Mouse (Mus musculus): ENCODE data around the gene Zbtb34. TPM values are rescaled to one million over a fixed set of nuclear protein-coding genes. Genes with fewer than 3 reads are reported as not detected.

Zbtb34 gene
- polyA plus RNA-seq, 1 experiment from 2014 or later, result 7.9 TPM

- Histone ChIP-seq H3K9ac (no peak overlapping the region), H3K4me3 (replicated peaks) (no peak overlapping the region), H3K9me3 (replicated peaks) (no peaks in the 10 kb centered on the region), H3K27me3 (no peaks in the 10 kb centered on the region), H3K4me1 (peaks cover 8% of the 10 kb centered on the region), H3K36me3 (peaks cover 68% of the 10 kb centered on the region), H3K27ac (replicated peaks) (no peak overlapping the region), H3K4me2 (replicated peaks) (no peak overlapping the region)
- ATAC-seq (ENCODE audit: insufficient number of reproducible peaks, low FRiP score, low TSS enrichment, low read depth), result no peak
- WGBS, result 79% methylated on average over 3 of the region's 3 CpGs
Measured at GRCm38 (mm10) chr2:33456696-33457095, 25.6 kb upstream of the Zbtb34 start.

- no peak overlapping the region for H3K9ac ChIP-seq
- WGBS, result 91% methylated on average over 5 of the region's 5 CpGs
- no peak overlapping the region for H3K27ac ChIP-seq (replicated peaks)
- ATAC-seq (ENCODE audit: insufficient number of reproducible peaks, low FRiP score, low TSS enrichment, low read depth), result no peak
- H3K4me1 ChIP-seq, result peaks cover 9% of the 10 kb centered on the region
- no peaks in the 10 kb centered on the region for H3K27me3 ChIP-seq
- no peak overlapping the region for H3K4me2 ChIP-seq (replicated peaks)
- H3K36me3 ChIP-seq, result peaks cover 68% of the 10 kb centered on the region
- no peaks in the 10 kb centered on the region for H3K9me3 ChIP-seq (replicated peaks)
- no peak overlapping the region for H3K4me3 ChIP-seq (replicated peaks)
Measured at GRCm38 (mm10) chr2:33456242-33456641, 25.1 kb upstream of the Zbtb34 start.

- Histone ChIP-seq H3K4me2 (replicated peaks) (no peak overlapping the region), H3K27me3 (no peaks in the 10 kb centered on the region), H3K4me3 (replicated peaks) (no peak overlapping the region), H3K27ac (replicated peaks) (no peak overlapping the region), H3K9me3 (replicated peaks) (no peaks in the 10 kb centered on the region), H3K36me3 (peaks cover 70% of the 10 kb centered on the region), H3K4me1 (peaks cover 14% of the 10 kb centered on the region), H3K9ac (no peak overlapping the region)
- no peak for ATAC-seq (ENCODE audit: insufficient number of reproducible peaks, low FRiP score, low TSS enrichment, low read depth)
- WGBS, result 78% methylated on average over 3 of the region's 3 CpGs
Measured at GRCm38 (mm10) chr2:33455350-33455749, 24.2 kb upstream of the Zbtb34 start.

GRCm38 (mm10) chr2:33454816-33455215 lies 23.7 kb upstream of the Zbtb34 start:
- 89% methylated on average over 8 of the region's 8 CpGs for WGBS
- Histone ChIP-seq H3K27ac (replicated peaks) (no peak overlapping the region), H3K4me1 (peaks cover 14% of the 10 kb centered on the region), H3K36me3 (peaks cover 70% of the 10 kb centered on the region), H3K27me3 (no peaks in the 10 kb centered on the region), H3K4me3 (replicated peaks) (no peak overlapping the region), H3K9me3 (replicated peaks) (no peaks in the 10 kb centered on the region), H3K9ac (no peak overlapping the region), H3K4me2 (replicated peaks) (no peak overlapping the region)
- ATAC-seq (ENCODE audit: insufficient number of reproducible peaks, low FRiP score, low TSS enrichment, low read depth), result no peak

- Histone ChIP-seq H3K4me1 (peaks cover 14% of the 10 kb centered on the region), H3K27ac (replicated peaks) (no peak overlapping the region), H3K9me3 (replicated peaks) (no peaks in the 10 kb centered on the region), H3K4me2 (replicated peaks) (no peak overlapping the region), H3K27me3 (no peaks in the 10 kb centered on the region), H3K4me3 (replicated peaks) (no peak overlapping the region), H3K36me3 (peaks cover 77% of the 10 kb centered on the region), H3K9ac (no peak overlapping the region)
- ATAC-seq (ENCODE audit: insufficient number of reproducible peaks, low FRiP score, low TSS enrichment, low read depth), result no peak
- 74% methylated on average over 3 of the region's 3 CpGs for WGBS
Measured at GRCm38 (mm10) chr2:33453476-33453875, 22.4 kb upstream of the Zbtb34 start.

- H3K4me1 ChIP-seq, result peaks cover 14% of the 10 kb centered on the region
- H3K4me3 ChIP-seq (replicated peaks), result no peak overlapping the region
- H3K36me3 ChIP-seq, result peaks cover 80% of the 10 kb centered on the region
- WGBS, result 86% methylated on average over 5 of the region's 5 CpGs
- no peak overlapping the region for H3K27ac ChIP-seq (replicated peaks)
- no peak for ATAC-seq (ENCODE audit: insufficient number of reproducible peaks, low FRiP score, low TSS enrichment, low read depth)
- no peak overlapping the region for H3K9ac ChIP-seq
- H3K27me3 ChIP-seq, result no peaks in the 10 kb centered on the region
- no peak overlapping the region for H3K4me2 ChIP-seq (replicated peaks)
- no peaks in the 10 kb centered on the region for H3K9me3 ChIP-seq (replicated peaks)
Measured at GRCm38 (mm10) chr2:33452721-33453120, 21.6 kb upstream of the Zbtb34 start.

GRCm38 (mm10) chr2:33452140-33452539 lies 21.0 kb upstream of the Zbtb34 start:
- Histone ChIP-seq H3K4me2 (replicated peaks) (no peak overlapping the region), H3K36me3 (peaks cover 75% of the 10 kb centered on the region), H3K9me3 (replicated peaks) (no peaks in the 10 kb centered on the region), H3K4me3 (replicated peaks) (no peak overlapping the region), H3K27me3 (no peaks in the 10 kb centered on the region), H3K27ac (replicated peaks) (no peak overlapping the region), H3K4me1 (peaks cover 14% of the 10 kb centered on the region), H3K9ac (no peak overlapping the region)
- ATAC-seq (ENCODE audit: insufficient number of reproducible peaks, low FRiP score, low TSS enrichment, low read depth), result peak; percentile 45; the same call in 1 of the 2 replicates
- WGBS, result 41% methylated on average over 4 of the region's 4 CpGs

- WGBS, result 78% methylated on average over 11 of the region's 11 CpGs
- Histone ChIP-seq H3K9me3 (replicated peaks) (no peaks in the 10 kb centered on the region), H3K4me1 (peaks cover 14% of the 10 kb centered on the region), H3K36me3 (peaks cover 72% of the 10 kb centered on the region), H3K27me3 (no peaks in the 10 kb centered on the region), H3K4me3 (replicated peaks) (no peak overlapping the region), H3K4me2 (replicated peaks) (no peak overlapping the region), H3K9ac (no peak overlapping the region), H3K27ac (replicated peaks) (no peak overlapping the region)
- ATAC-seq (ENCODE audit: insufficient number of reproducible peaks, low FRiP score, low TSS enrichment, low read depth), result no peak
Measured at GRCm38 (mm10) chr2:33451038-33451978, 20.2 kb upstream of the Zbtb34 start.

- H3K9ac ChIP-seq, result no peak overlapping the region
- no peaks in the 10 kb centered on the region for H3K9me3 ChIP-seq (replicated peaks)
- H3K4me3 ChIP-seq (replicated peaks), result no peak overlapping the region
- no peak overlapping the region for H3K27ac ChIP-seq (replicated peaks)
- H3K27me3 ChIP-seq, result no peaks in the 10 kb centered on the region
- WGBS, result 89% methylated on average over 22 of the region's 22 CpGs
- H3K4me2 ChIP-seq (replicated peaks), result no peak overlapping the region
- H3K36me3 ChIP-seq, result peaks cover 55% of the 10 kb centered on the region
- peaks cover 21% of the 10 kb centered on the region for H3K4me1 ChIP-seq
- no peak for ATAC-seq (ENCODE audit: insufficient number of reproducible peaks, low FRiP score, low TSS enrichment, low read depth)
Measured at GRCm38 (mm10) chr2:33449119-33449873, 18.2 kb upstream of the Zbtb34 start.

GRCm38 (mm10) chr2:33446796-33447195 lies 15.7 kb upstream of the Zbtb34 start:
- H3K27ac ChIP-seq (replicated peaks), result no peak overlapping the region
- H3K9me3 ChIP-seq (replicated peaks), result no peaks in the 10 kb centered on the region
- H3K9ac ChIP-seq, result no peak overlapping the region
- H3K4me1 ChIP-seq, result peaks cover 14% of the 10 kb centered on the region
- H3K36me3 ChIP-seq, result peaks cover 30% of the 10 kb centered on the region
- H3K4me3 ChIP-seq (replicated peaks), result no peak overlapping the region
- no peak for ATAC-seq (ENCODE audit: insufficient number of reproducible peaks, low FRiP score, low TSS enrichment, low read depth)
- WGBS, result 35% methylated on average over 1 of the region's 1 CpGs
- H3K27me3 ChIP-seq, result no peaks in the 10 kb centered on the region
- no peak overlapping the region for H3K4me2 ChIP-seq (replicated peaks)

- WGBS, result 93% methylated on average over 5 of the region's 5 CpGs
- H3K4me1 ChIP-seq, result peaks cover 8% of the 10 kb centered on the region
Measured at GRCm38 (mm10) chr2:33445741-33446140, 14.6 kb upstream of the Zbtb34 start.

More at GRCm38 (mm10) chr2:33445741-33446140, 14.6 kb upstream of the Zbtb34 start:
- no peak overlapping the region for H3K27ac ChIP-seq (replicated peaks)
- H3K9ac ChIP-seq, result no peak overlapping the region
- H3K4me3 ChIP-seq (replicated peaks), result no peak overlapping the region
- no peak for ATAC-seq (ENCODE audit: insufficient number of reproducible peaks, low FRiP score, low TSS enrichment, low read depth)
- no peak overlapping the region for H3K4me2 ChIP-seq (replicated peaks)
- H3K9me3 ChIP-seq (replicated peaks), result no peaks in the 10 kb centered on the region
- H3K36me3 ChIP-seq, result peaks cover 20% of the 10 kb centered on the region
- H3K27me3 ChIP-seq, result no peaks in the 10 kb centered on the region
